Mouse (Mus musculus) erythroblast, embryonic 14.5 days (primary cell): ENCODE results near the gene Cbx2.

ENCODE experiments used
- GATA1 ChIP-seq: IDR thresholded peaks from 2 replicates; pipeline ENCODE4 v1.6.1; 2012; ENCODE audit warnings: low read length, inconsistent platforms, mixed read lengths
- TAL1 ChIP-seq: IDR thresholded peaks from 3 replicates; pipeline ENCODE4 v1.6.1; 2012; ENCODE audit warnings: low read length, inconsistent platforms, mixed read lengths

DNA sequence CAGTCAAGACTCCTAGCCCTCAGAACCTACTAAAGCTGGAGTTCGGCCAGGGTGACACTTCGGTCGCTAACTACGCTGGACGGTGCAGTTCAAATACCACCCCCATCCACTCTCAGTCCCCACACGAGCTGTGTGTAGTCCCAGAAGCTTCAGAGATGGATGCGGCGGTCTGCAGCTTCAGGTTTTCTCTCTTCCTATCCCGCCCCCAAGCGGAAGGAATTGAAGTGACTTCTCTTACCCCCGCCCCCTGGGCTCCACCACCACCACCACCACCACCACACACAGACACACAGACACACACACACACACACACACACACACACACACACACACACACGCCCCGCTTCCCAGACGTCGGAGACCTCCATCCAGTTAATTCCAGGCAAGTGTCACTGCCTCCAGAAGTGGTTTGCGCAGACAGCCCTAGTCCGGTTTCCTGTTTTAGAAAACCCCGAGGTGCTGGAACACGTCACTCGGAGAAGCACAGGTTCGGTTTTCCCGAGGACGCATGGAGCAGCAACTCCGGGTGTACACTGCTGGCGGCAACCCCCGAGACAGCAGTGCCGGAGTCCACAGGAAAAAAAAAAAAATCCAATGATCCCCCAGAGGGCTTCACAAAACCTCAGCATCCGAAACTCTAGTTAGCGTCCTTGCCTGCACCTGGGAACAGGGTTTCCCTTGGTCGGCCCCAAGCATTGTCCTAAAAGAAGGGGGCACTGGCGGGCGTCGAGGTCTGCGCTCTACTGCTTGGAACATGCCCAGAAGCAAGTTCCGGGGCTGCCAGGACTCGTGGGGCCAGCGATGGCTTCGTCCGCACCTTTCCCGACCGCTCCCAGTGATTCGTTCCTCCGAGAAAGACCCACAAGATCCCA is 24.7 kb downstream of the Cbx2 start:
- TF ChIP-seq GATA1 (no peak), TAL1 (no peak)
